Mouse (Mus musculus): ENCODE measurements at regions not wholly inside any gene's neighbourhood (a gene's known extent, or its start where the extent isn't known, plus 50 kb on each side); places are given as distances from the start of the nearest gene placed in this dataset.

- TF ChIP-seq POLR2A (IDR thresholded peaks at IDR 0.05; ENCODE audit: insufficient read length, low read depth) (no peak), USF1 (IDR thresholded peaks at IDR 0.05; ENCODE audit: low read depth) (no peak), MAX (IDR thresholded peaks at IDR 0.05; ENCODE audit: low read depth) (no peak), POLR2AphosphoS2 (IDR thresholded peaks at IDR 0.05; ENCODE audit: insufficient read length, low read depth) (no peak), MYOD1 (IDR thresholded peaks at IDR 0.05; ENCODE audit: control insufficient read depth in 1 of 3, insufficient read length in 2 of 3, low read depth in 2 of 3) (no peak), MYOG (IDR thresholded peaks at IDR 0.05; ENCODE audit: control insufficient read depth in 1 of 3, insufficient read depth in 1 of 3, insufficient read length in 2 of 3, low read depth in 2 of 3) (no peak), E2F4 (IDR thresholded peaks at IDR 0.05; ENCODE audit: insufficient read depth) (no peak), TCF12 (IDR thresholded peaks at IDR 0.05; ENCODE audit: insufficient read depth, poor library complexity, severe bottlenecking) (no peak), CEBPB (IDR thresholded peaks at IDR 0.05; ENCODE audit: insufficient read depth, poor library complexity, severe bottlenecking) (no peak), SRF (IDR thresholded peaks at IDR 0.05; ENCODE audit: control insufficient read depth, insufficient read length, low read depth) (no peak), REST (IDR thresholded peaks at IDR 0.05; ENCODE audit: insufficient read depth, insufficient read length) (no peak)
These were observed 54.1 kb upstream of the Hoxc13 start for GRCm38 (mm10) chr15:102866788-102867187.
